Mouse (Mus musculus) myocyte (in vitro differentiated cells): Measurements from ENCODE around the gene Rnf115. TPM values are rescaled to one million over a fixed set of nuclear protein-coding genes. Genes with fewer than 3 reads are reported as not detected.

Experiments used
- H3K27me3 ChIP-seq: one replicate; pipeline ENCODE4 v1.6.1; 2011; ENCODE audit not compliant: control insufficient read depth, insufficient read depth, insufficient read length
- H3K36me3 ChIP-seq: one replicate; pipeline ENCODE4 v1.6.1; 2011; ENCODE audit not compliant: control insufficient read depth, insufficient read depth
- H3K4me2 ChIP-seq: one replicate; pipeline ENCODE4 v1.6.1; 2011; ENCODE audit warnings: low read depth, control low read depth
- H3K4me3 ChIP-seq: one replicate; pipeline ENCODE4 v1.5.1; 2011; ENCODE audit warnings: mild to moderate bottlenecking, control low read depth, moderate library complexity
- H3K79me2 ChIP-seq: one replicate; pipeline ENCODE4 v1.6.1; 2011; ENCODE audit not compliant: control insufficient read depth, insufficient read depth
- H3ac ChIP-seq: one replicate; pipeline ENCODE4 v1.6.1; 2011; ENCODE audit not compliant: control insufficient read depth, insufficient read length
- CEBPB ChIP-seq: IDR thresholded peaks from 2 replicates; pipeline ENCODE4 v1.6.1; 2011; ENCODE audit warnings: mild to moderate bottlenecking, moderate library complexity; ENCODE audit not compliant: poor library complexity, insufficient read depth, severe bottlenecking
- E2F4 ChIP-seq: IDR thresholded peaks from one replicate; pipeline ENCODE4 v1.6.1; 2011; ENCODE audit warnings: mild to moderate bottlenecking, control low read depth, moderate library complexity; ENCODE audit not compliant: insufficient read depth
- MAX ChIP-seq: IDR thresholded peaks from one replicate; pipeline ENCODE4 v1.6.1; 2011; ENCODE audit warnings: low read depth, mild to moderate bottlenecking, control low read depth
- MYOD1 ChIP-seq, 3 experiments: IDR thresholded peaks; one replicate each; pipeline ENCODE4 v1.6.1; 2011; ENCODE audit warnings: control low read depth in 2 of 3, low read depth in 2 of 3, mild to moderate bottlenecking in 2 of 3, moderate library complexity in 1 of 3; ENCODE audit not compliant: insufficient read length in 2 of 3, control insufficient read depth in 1 of 3
- MYOG ChIP-seq, 3 experiments: IDR thresholded peaks; one replicate each; pipeline ENCODE4 v1.6.1; 2011; ENCODE audit warnings: control low read depth in 2 of 3, low read depth in 2 of 3, mild to moderate bottlenecking in 2 of 3; ENCODE audit not compliant: insufficient read length in 2 of 3, control insufficient read depth in 1 of 3, insufficient read depth in 1 of 3
- POLR2A ChIP-seq: IDR thresholded peaks from one replicate; pipeline ENCODE4 v1.6.1; 2011; ENCODE audit warnings: low read depth, mild to moderate bottlenecking, control low read depth, moderate library complexity; ENCODE audit not compliant: insufficient read length
- POLR2AphosphoS2 ChIP-seq: IDR thresholded peaks from one replicate; pipeline ENCODE4 v1.6.1; 2011; ENCODE audit warnings: low read depth, control low read depth; ENCODE audit not compliant: insufficient read length
- REST ChIP-seq: IDR thresholded peaks from one replicate; pipeline ENCODE4 v1.6.1; 2011; ENCODE audit warnings: mild to moderate bottlenecking, control low read depth, moderate library complexity; ENCODE audit not compliant: insufficient read depth, insufficient read length
- SRF ChIP-seq: IDR thresholded peaks from one replicate; pipeline ENCODE4 v1.6.1; 2011; ENCODE audit warnings: low read depth; ENCODE audit not compliant: control insufficient read depth, insufficient read length
- TCF12 ChIP-seq: IDR thresholded peaks from one replicate; pipeline ENCODE4 v1.6.1; 2011; ENCODE audit warnings: mild to moderate bottlenecking, control low read depth; ENCODE audit not compliant: poor library complexity, insufficient read depth, severe bottlenecking
- TCF3 ChIP-seq: IDR thresholded peaks from one replicate; pipeline ENCODE4 v1.6.1; 2011; ENCODE audit warnings: low read depth, control low read depth; ENCODE audit not compliant: insufficient read length
- USF1 ChIP-seq: IDR thresholded peaks from one replicate; pipeline ENCODE4 v1.6.1; 2011; ENCODE audit warnings: low read depth, mild to moderate bottlenecking, control low read depth, moderate library complexity
- polyA plus RNA-seq: library from polyadenylated mRNA; unstranded; fragments of >200 nt; fragmentation: generic; extraction: Trizol; gene quantifications from one replicate; pipeline ENCODE4 v1.2.1, GENCODE M21; 2012; ENCODE audit warnings: missing spikeins

Gene Rnf115
- polyA plus RNA-seq, 1 experiment = 10.1 TPM

GRCm38 (mm10) chr3:96821581-96821980 lies 94.1 kb downstream of the Rnf115 start:
- Histone ChIP-seq H3K79me2 (no peaks in the 10 kb centered on the region), H3ac (no peak overlapping the region), H3K4me2 (no peak overlapping the region), H3K4me3 (no peak overlapping the region), H3K36me3 (no peaks in the 10 kb centered on the region), H3K27me3 (peaks cover 8% of the 10 kb centered on the region)
- TF ChIP-seq POLR2AphosphoS2 (no peak), CEBPB (no peak), MYOD1 (IDR thresholded peaks at IDR 0.05; ENCODE audit: control insufficient read depth in 1 of 3, insufficient read length in 2 of 3, low read depth in 2 of 3) (no peak), REST (no peak), TCF3 (no peak), USF1 (no peak), E2F4 (no peak), POLR2A (no peak), MAX (no peak), MYOG (IDR thresholded peaks at IDR 0.05; ENCODE audit: control insufficient read depth in 1 of 3, insufficient read depth in 1 of 3, insufficient read length in 2 of 3, low read depth in 2 of 3) (no peak), SRF (no peak), TCF12 (no peak)

- no peak overlapping the region for H3K4me3 ChIP-seq
- H3K79me2 ChIP-seq = no peaks in the 10 kb centered on the region
- H3K27me3 ChIP-seq = peaks cover 8% of the 10 kb centered on the region
- no peak for TF ChIP-seq SRF
- no peak for TF ChIP-seq TCF12
- no peak for TF ChIP-seq POLR2AphosphoS2
- H3ac ChIP-seq = no peak overlapping the region
- no peak overlapping the region for H3K4me2 ChIP-seq
- H3K36me3 ChIP-seq = no peaks in the 10 kb centered on the region
Observed at GRCm38 (mm10) chr3:96823701-96824100, 96.2 kb downstream of the Rnf115 start.

GRCm38 (mm10) chr3:96824614-96825013 lies 97.2 kb downstream of the Rnf115 start:
- TF ChIP-seq MAX (no peak), REST (no peak), TCF12 (no peak), POLR2AphosphoS2 (no peak), USF1 (no peak), MYOD1 (IDR thresholded peaks at IDR 0.05; ENCODE audit: control insufficient read depth in 1 of 3, insufficient read length in 2 of 3, low read depth in 2 of 3) (no peak), CEBPB (no peak), E2F4 (no peak), TCF3 (no peak), MYOG (IDR thresholded peaks at IDR 0.05; ENCODE audit: control insufficient read depth in 1 of 3, insufficient read depth in 1 of 3, insufficient read length in 2 of 3, low read depth in 2 of 3) (no peak)
- Histone ChIP-seq H3K36me3 (no peaks in the 10 kb centered on the region), H3K4me3 (no peak overlapping the region), H3K27me3 (peaks cover 10% of the 10 kb centered on the region), H3K79me2 (no peaks in the 10 kb centered on the region), H3ac (no peak overlapping the region), H3K4me2 (no peak overlapping the region)

- no peak overlapping the region for H3K4me2 ChIP-seq
- H3K27me3 ChIP-seq = peaks cover 14% of the 10 kb centered on the region
- H3K4me3 ChIP-seq = no peak overlapping the region
- no peaks in the 10 kb centered on the region for H3K36me3 ChIP-seq
- no peaks in the 10 kb centered on the region for H3K79me2 ChIP-seq
- H3ac ChIP-seq = no peak overlapping the region
- TF ChIP-seq MYOD1 (IDR thresholded peaks at IDR 0.05; ENCODE audit: control insufficient read depth in 1 of 3, insufficient read length in 2 of 3, low read depth in 2 of 3) = no peak
- no peak for TF ChIP-seq E2F4
- TF ChIP-seq TCF12 = no peak
- no peak for TF ChIP-seq MYOG (IDR thresholded peaks at IDR 0.05; ENCODE audit: control insufficient read depth in 1 of 3, insufficient read depth in 1 of 3, insufficient read length in 2 of 3, low read depth in 2 of 3)
- no peak for TF ChIP-seq POLR2AphosphoS2
- no peak for TF ChIP-seq CEBPB
- no peak for TF ChIP-seq TCF3
- no peak for TF ChIP-seq SRF
- no peak for TF ChIP-seq REST
- no peak for TF ChIP-seq POLR2A
- TF ChIP-seq MAX = no peak
- TF ChIP-seq USF1 = no peak
Observed at GRCm38 (mm10) chr3:96825261-96825660, 97.8 kb downstream of the Rnf115 start.

- H3ac ChIP-seq = no peak overlapping the region
- H3K4me3 ChIP-seq = no peak overlapping the region
- TF ChIP-seq SRF (no peak), TCF3 (no peak), E2F4 (no peak), POLR2AphosphoS2 (no peak), USF1 (no peak), REST (no peak), CEBPB (no peak), TCF12 (no peak), MAX (no peak), MYOG (IDR thresholded peaks at IDR 0.05; ENCODE audit: control insufficient read depth in 1 of 3, insufficient read depth in 1 of 3, insufficient read length in 2 of 3, low read depth in 2 of 3) (no peak)
- no peak overlapping the region for H3K4me2 ChIP-seq
- H3K79me2 ChIP-seq = no peaks in the 10 kb centered on the region
- H3K36me3 ChIP-seq = no peaks in the 10 kb centered on the region
- peaks cover 36% of the 10 kb centered on the region for H3K27me3 ChIP-seq
Observed at GRCm38 (mm10) chr3:96828308-96828864, 100.9 kb downstream of the Rnf115 start.
